Mouse (Mus musculus): Measurements from ENCODE around the gene Tubgcp3. TPM values are rescaled to one million over a fixed set of nuclear protein-coding genes. Genes with fewer than 3 reads are reported as not detected.
"Not testable (repeated sequence)": the region's sequence is repeated elsewhere in the genome, so short reads cannot be mapped to it uniquely, and the experiment has no call there.

The Tubgcp3 gene
- polyA plus RNA-seq, 1 experiment from 2014 or later = 13.5 TPM

GRCm38 (mm10) chr8:12638446-12638845, 33.6 kb downstream of the Tubgcp3 start:
- H3K4me1 ChIP-seq (replicated peaks; ENCODE audit: control insufficient read depth, insufficient read depth) = no peaks in the 10 kb centered on the region
- no peaks in the 10 kb centered on the region for H3K27me3 ChIP-seq (ENCODE audit: control insufficient read depth, insufficient read depth, low read length)
- H3K4me3 ChIP-seq (ENCODE audit: low read depth, low read length) = no peak overlapping the region
- H3K4me2 ChIP-seq (replicated peaks; ENCODE audit: low read depth) = no peak overlapping the region
- ATAC-seq (ENCODE audit: low FRiP score, low TSS enrichment) = no peak
- TF ChIP-seq EP300 (optimal IDR thresholded peaks at IDR 0.05) = no peak
- TF ChIP-seq CTCF (IDR thresholded peaks at IDR 0.05; ENCODE audit: low read depth) = no peak
- 91% methylated on average over 11 of the region's 11 CpGs for WGBS
- H3K27ac ChIP-seq (replicated peaks) = no peak overlapping the region
- H3K36me3 ChIP-seq (ENCODE audit: control insufficient read depth, insufficient read depth, low read length) = peaks cover 32% of the 10 kb centered on the region
- H3K9me3 ChIP-seq (ENCODE audit: control insufficient read depth, low read length) = no peaks in the 10 kb centered on the region
- no peak overlapping the region for H3K9ac ChIP-seq (ENCODE audit: low read length)
- DNase-seq (ENCODE audit: low spot score) = no peak

DNA sequence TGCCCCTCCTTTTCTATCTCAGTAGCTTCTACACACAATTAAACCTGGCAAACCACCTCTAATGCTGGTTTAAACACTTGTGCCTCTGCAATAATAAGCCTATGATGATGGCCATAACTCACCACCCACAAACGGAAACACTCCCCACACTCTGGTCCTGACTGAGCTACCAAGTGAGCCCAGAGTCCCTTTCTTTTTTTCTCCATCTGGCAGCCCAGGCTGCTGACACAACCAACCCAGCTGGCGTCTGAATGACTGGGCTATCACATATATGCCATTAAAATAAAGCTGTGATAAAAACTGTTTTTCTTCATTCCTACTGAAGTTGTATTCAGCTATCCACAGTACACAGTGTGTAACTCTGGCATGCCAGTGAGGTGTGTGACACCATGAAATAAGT, 36.7 kb downstream of the Tubgcp3 start:
- no peak overlapping the region for H3K9ac ChIP-seq (ENCODE audit: low read length)
- H3K36me3 ChIP-seq (ENCODE audit: control insufficient read depth, insufficient read depth, low read length) = peaks cover 32% of the 10 kb centered on the region
- H3K27ac ChIP-seq (replicated peaks) = no peak overlapping the region
- ATAC-seq (ENCODE audit: low FRiP score, low TSS enrichment) (no peak), DNase-seq (ENCODE audit: low spot score) (no peak)
- 84% methylated on average over 2 of the region's 2 CpGs for WGBS
- TF ChIP-seq EP300 (optimal IDR thresholded peaks at IDR 0.05) = no peak
- no peak for TF ChIP-seq CTCF (IDR thresholded peaks at IDR 0.05; ENCODE audit: low read depth)
- H3K27me3 ChIP-seq (ENCODE audit: control insufficient read depth, insufficient read depth, low read length) = no peaks in the 10 kb centered on the region
- no peak overlapping the region for H3K4me3 ChIP-seq (ENCODE audit: low read depth, low read length)
- H3K4me2 ChIP-seq (replicated peaks; ENCODE audit: low read depth) = no peak overlapping the region
- no peaks in the 10 kb centered on the region for H3K4me1 ChIP-seq (replicated peaks; ENCODE audit: control insufficient read depth, insufficient read depth)
- H3K9me3 ChIP-seq (ENCODE audit: control insufficient read depth, low read length) = no peaks in the 10 kb centered on the region

DNA sequence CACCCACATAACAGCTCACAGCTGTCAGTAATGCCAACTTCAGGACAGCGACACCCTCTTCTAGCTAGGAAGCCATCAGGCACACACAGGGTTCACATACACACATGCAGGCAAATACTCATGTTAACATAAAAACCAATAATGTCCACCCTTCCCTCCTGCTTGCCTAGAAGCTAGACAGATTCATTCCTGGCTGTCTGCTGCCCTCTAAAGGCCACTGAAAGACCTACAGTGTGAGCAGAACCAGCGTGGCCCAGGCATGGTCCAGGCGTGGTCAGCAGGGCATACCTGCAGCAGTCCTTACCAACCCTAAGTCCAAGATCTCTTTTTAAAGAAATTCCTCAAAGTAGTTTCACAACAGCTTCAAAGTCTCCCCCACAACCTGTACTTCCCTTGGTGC, 43.0 kb downstream of the Tubgcp3 start:
- no peak overlapping the region for H3K4me2 ChIP-seq (replicated peaks; ENCODE audit: low read depth)
- DNase-seq (ENCODE audit: low spot score) = peak; percentile 65
- no peaks in the 10 kb centered on the region for H3K4me1 ChIP-seq (replicated peaks; ENCODE audit: control insufficient read depth, insufficient read depth)
- peaks cover 8% of the 10 kb centered on the region for H3K36me3 ChIP-seq (ENCODE audit: control insufficient read depth, insufficient read depth, low read length)
- no peak overlapping the region for H3K27ac ChIP-seq (replicated peaks)
- no peak overlapping the region for H3K9ac ChIP-seq (ENCODE audit: low read length)
- H3K4me3 ChIP-seq (ENCODE audit: low read depth, low read length) = no peak overlapping the region
- H3K27me3 ChIP-seq (ENCODE audit: control insufficient read depth, insufficient read depth, low read length) = no peaks in the 10 kb centered on the region
- TF ChIP-seq CTCF (IDR thresholded peaks at IDR 0.05; ENCODE audit: low read depth) (peak; percentile 88), EP300 (optimal IDR thresholded peaks at IDR 0.05) (no peak)
- WGBS = 34% methylated on average over 3 of the region's 3 CpGs
- peak; percentile 72 for ATAC-seq (ENCODE audit: low FRiP score, low TSS enrichment)
- no peaks in the 10 kb centered on the region for H3K9me3 ChIP-seq (ENCODE audit: control insufficient read depth, low read length)

GRCm38 (mm10) chr8:12625890-12626289, 46.2 kb downstream of the Tubgcp3 start:
- no peak for ATAC-seq (ENCODE audit: low FRiP score, low TSS enrichment)
- Histone ChIP-seq H3K36me3 (ENCODE audit: control insufficient read depth, insufficient read depth, low read length) (peaks cover 16% of the 10 kb centered on the region), H3K9ac (ENCODE audit: low read length) (no peak overlapping the region), H3K27ac (replicated peaks) (no peak overlapping the region), H3K9me3 (ENCODE audit: control insufficient read depth, low read length) (no peaks in the 10 kb centered on the region), H3K4me1 (replicated peaks; ENCODE audit: control insufficient read depth, insufficient read depth) (no peaks in the 10 kb centered on the region), H3K27me3 (ENCODE audit: control insufficient read depth, insufficient read depth, low read length) (no peaks in the 10 kb centered on the region), H3K4me3 (ENCODE audit: low read depth, low read length) (no peak overlapping the region), H3K4me2 (replicated peaks; ENCODE audit: low read depth) (no peak overlapping the region)
- TF ChIP-seq CTCF (IDR thresholded peaks at IDR 0.05; ENCODE audit: low read depth) (no peak), EP300 (optimal IDR thresholded peaks at IDR 0.05) (no peak)
- no peak for DNase-seq (ENCODE audit: low spot score)
- WGBS = 83% methylated on average over 5 of the region's 5 CpGs

- DNase-seq (ENCODE audit: low spot score) (no peak), ATAC-seq (ENCODE audit: low FRiP score, low TSS enrichment) (no peak)
- Histone ChIP-seq H3K27ac (replicated peaks) (no peak overlapping the region), H3K4me1 (replicated peaks; ENCODE audit: control insufficient read depth, insufficient read depth) (no peaks in the 10 kb centered on the region), H3K9me3 (ENCODE audit: control insufficient read depth, low read length) (no peaks in the 10 kb centered on the region), H3K9ac (ENCODE audit: low read length) (no peak overlapping the region), H3K4me2 (replicated peaks; ENCODE audit: low read depth) (no peak overlapping the region), H3K36me3 (ENCODE audit: control insufficient read depth, insufficient read depth, low read length) (peaks cover 16% of the 10 kb centered on the region), H3K4me3 (ENCODE audit: low read depth, low read length) (no peak overlapping the region), H3K27me3 (ENCODE audit: control insufficient read depth, insufficient read depth, low read length) (no peaks in the 10 kb centered on the region)
- TF ChIP-seq CTCF (IDR thresholded peaks at IDR 0.05; ENCODE audit: low read depth) = no peak
- no peak for TF ChIP-seq EP300 (optimal IDR thresholded peaks at IDR 0.05)
- WGBS = 92% methylated on average over 18 of the region's 18 CpGs
These were observed 50.4 kb downstream of the Tubgcp3 start for GRCm38 (mm10) chr8:12621550-12622222.

- ATAC-seq (ENCODE audit: low FRiP score, low TSS enrichment) = not testable (repeated sequence)
- 75% methylated on average over 3 of the region's 3 CpGs for WGBS
These were observed 54.7 kb downstream of the Tubgcp3 start for GRCm38 (mm10) chr8:12617369-12617768.

More at GRCm38 (mm10) chr8:12617369-12617768, 54.7 kb downstream of the Tubgcp3 start:
- H3K27me3 ChIP-seq (ENCODE audit: control insufficient read depth, insufficient read depth, low read length); H3K9me3 ChIP-seq (ENCODE audit: control insufficient read depth, low read length); H3K4me3 ChIP-seq (ENCODE audit: low read depth, low read length); H3K27ac ChIP-seq (replicated peaks); H3K9ac ChIP-seq (ENCODE audit: low read length); DNase-seq (ENCODE audit: low spot score); H3K4me2 ChIP-seq (replicated peaks; ENCODE audit: low read depth); H3K4me1 ChIP-seq (replicated peaks; ENCODE audit: control insufficient read depth, insufficient read depth): not testable (repeated sequence)
- peaks cover 22% of the 10 kb centered on the region for H3K36me3 ChIP-seq (ENCODE audit: control insufficient read depth, insufficient read depth, low read length)
